Mouse (Mus musculus) Patski (cell line): ENCODE data around the gene Gm11032. TPM values are rescaled to one million over a fixed set of nuclear protein-coding genes. Genes with fewer than 3 reads are reported as not detected.
A peak's percentile ranks its signal among the peaks of the same experiment; 100 is the strongest.

Experiments
- ATAC-seq: fragments of 100-300 bp; one replicate; pipeline ENCODE4 v1.8.0; 2021
- CTCF ChIA-PET: fragments of 350-600 bp; sonication (Branson Sonifier 250); formaldehyde crosslinking; loops from one replicate; lab custom pipeline; 2022; ENCODE audit warnings: inconsistent platforms; lab: Charles Lee
- POLR2A ChIA-PET: fragments of 350-600 bp; sonication (Branson Sonifier 250); formaldehyde crosslinking; loops from one replicate; lab custom pipeline; 2022; ENCODE audit warnings: antibody characterized with exemption, inconsistent platforms; lab: Charles Lee
- DNase-seq: peaks from one replicate; pipeline ENCODE4 v3.0.0-alpha.2; 2011; ENCODE audit warnings: low read depth, low spot score
- H3K27me3 ChIP-seq: fragments of 371-371 bp; one replicate; pipeline ENCODE4 v1.5.1; 2021
- CTCF ChIP-seq: fragments of 100-300 bp; IDR thresholded peaks from one replicate; pipeline ENCODE4 v1.5.1; 2021
- in situ Hi-C: fragments of 300-500 bp; cut with MboI; formaldehyde crosslinking; loops from 3 replicates; pipeline ENCODE4 v1.11.1; 2018; ENCODE audit warnings: low pct_unique_long_range_greater_than_20kb, mixed read lengths
- polyA plus RNA-seq: library from polyadenylated mRNA; unstranded; gene quantifications from one replicate; pipeline ENCODE4 v1.2.3, GENCODE M21; 2021

Gene Gm11032
- polyA plus RNA-seq, 1 experiment from 2014 or later: not detected

DNA sequence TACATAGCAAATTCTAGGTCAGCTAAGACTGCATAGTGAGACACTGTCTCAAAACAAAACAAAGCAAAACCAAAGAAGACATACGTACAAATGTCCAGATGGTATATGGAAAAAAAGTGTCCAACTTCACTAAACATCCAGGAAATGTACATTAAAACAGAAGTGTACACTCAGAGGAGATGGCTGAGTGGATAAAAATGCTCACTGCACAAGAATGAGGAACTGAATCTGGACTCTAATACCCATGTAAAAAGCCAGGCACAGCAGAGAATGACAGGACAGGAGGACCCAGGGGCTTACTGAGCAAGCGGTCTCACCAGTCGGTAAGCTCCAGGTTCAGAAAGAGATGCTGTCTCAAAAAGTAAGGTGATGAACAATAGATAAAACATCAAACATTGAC is 20.0 kb upstream of the Gm11032 start:
- TF ChIP-seq CTCF: no peak
- H3K27me3 ChIP-seq: peaks cover 6% of the 10 kb centered on the region
- no peak for DNase-seq
- ChIA-PET CTCF (no interaction called here), POLR2A (interaction anchor here (0.7 kb wide), 1 partner anchor 121 kb away, joined by 3 read pairs; no protein-coding TSS in a partner anchor)
- no peak for ATAC-seq
- in situ Hi-C loops: loop anchor here (5.0 kb wide), 1 partner anchor 37 kb away; the partner anchor contains the start of gene Ascc2

DNA sequence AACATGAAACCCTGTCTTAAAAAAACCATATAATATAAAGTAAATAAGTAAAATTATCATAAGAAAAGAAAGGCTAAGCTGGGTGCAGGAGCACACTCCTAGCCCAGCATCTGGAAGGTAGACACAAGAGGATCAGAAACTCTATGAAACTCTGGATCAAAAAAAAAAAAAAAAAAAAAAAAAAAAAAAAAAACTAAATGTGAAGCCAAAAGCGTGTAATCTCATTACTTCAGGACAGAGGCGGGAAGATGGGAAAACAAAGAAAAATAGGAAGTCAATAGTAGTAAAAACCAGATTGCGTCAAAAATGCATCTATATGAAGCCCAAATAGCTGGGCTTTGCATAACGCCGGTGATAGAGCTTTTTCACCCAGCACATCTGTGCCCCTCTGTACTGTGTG is 18.0 kb upstream of the Gm11032 start:
- no peak for TF ChIP-seq CTCF
- in situ Hi-C loops: no loop called here
- POLR2A ChIA-PET: no interaction called here
- CTCF ChIA-PET: no interaction called here
- DNase-seq (no peak), ATAC-seq (no peak)
- peaks cover 6% of the 10 kb centered on the region for H3K27me3 ChIP-seq

DNA sequence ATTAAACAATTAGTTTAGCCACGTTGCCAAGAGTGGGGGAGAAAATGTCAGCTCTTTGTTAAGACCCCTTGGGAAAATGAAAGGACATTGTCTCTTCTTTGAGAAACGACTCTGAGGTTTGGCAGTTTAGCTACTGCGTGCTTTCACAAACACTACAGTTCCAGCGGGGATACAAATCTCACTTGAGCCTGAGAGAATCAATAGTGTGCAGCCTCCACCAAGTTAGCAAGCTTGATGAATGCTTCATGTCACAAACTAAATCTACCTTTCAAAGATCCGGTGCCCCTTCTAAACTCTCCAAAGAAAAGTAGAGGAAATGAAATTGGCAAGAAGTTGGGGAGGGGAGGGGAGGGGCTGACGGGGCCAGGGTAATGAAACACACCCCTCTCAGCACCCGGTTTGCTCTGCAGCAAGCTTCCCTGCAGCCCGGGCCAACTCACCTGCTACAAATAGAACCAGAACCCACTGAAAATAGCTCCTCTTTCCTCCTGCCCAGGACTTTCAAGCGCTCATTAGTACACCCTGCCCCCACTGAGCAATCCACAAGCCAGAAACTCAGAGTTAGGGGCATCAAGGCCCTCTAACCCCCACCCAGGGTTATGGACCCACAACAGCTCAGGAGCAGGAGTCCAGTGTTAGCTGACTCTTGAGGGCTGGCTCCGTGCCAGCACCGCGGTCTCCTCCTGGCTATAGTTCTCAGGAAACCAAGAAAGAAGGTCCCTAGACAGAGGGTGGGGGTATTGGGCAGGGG is 17.0 kb upstream of the Gm11032 start:
- CTCF ChIA-PET: interaction anchor here (0.9 kb wide), 1 partner anchor 20 kb away, joined by 4 read pairs; no protein-coding TSS in a partner anchor
- in situ Hi-C loops: no loop called here
- POLR2A ChIA-PET: no interaction called here
- H3K27me3 ChIP-seq: peaks cover 6% of the 10 kb centered on the region
- TF ChIP-seq CTCF: no peak
- ATAC-seq: no peak
- DNase-seq: no peak

DNA sequence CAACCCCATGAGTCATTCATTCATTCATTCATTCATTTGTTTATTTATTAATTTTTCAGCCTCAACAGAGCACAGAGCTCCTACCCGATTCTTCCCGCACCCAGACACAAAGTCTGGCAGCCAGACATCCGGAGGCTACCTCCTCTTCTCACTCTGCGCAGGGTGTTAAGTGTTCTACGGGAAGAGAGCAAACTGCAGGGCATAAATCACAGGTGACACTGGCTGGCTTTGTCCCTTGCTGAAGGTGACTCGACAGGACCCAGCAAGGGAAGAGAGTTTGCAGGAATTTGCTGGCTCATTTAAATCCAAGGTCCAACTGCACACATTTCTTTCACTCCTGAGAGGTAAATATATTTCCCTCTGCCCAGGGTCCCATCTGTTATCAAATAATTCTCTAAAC is 15.4 kb upstream of the Gm11032 start:
- in situ Hi-C loops: no loop called here
- DNase-seq (no peak), ATAC-seq (no peak)
- ChIA-PET CTCF (interaction anchor here (0.9 kb wide), 1 partner anchor 8 kb away, joined by 3 read pairs; no protein-coding TSS in a partner anchor), POLR2A (no interaction called here)
- no peak for TF ChIP-seq CTCF
- H3K27me3 ChIP-seq: peaks cover 9% of the 10 kb centered on the region

DNA sequence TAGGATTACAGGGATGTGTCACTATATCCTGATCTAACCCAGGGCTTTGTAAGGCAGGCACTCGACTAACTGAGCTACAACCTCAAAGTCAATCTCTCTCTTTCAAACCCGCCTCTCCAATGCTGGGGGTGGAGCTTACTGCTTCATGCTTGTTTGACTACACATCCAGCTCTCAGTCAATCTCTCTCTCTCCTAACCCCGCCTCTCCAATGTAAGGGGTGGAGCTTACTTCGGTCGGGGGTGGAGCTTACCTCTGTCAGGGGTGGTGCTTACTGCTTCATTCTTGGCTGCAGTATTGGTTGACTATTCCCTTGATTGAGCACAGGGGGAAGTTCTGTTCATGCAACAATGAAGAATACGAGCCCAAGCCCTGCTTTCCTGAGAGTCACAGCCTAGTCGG is 14.5 kb upstream of the Gm11032 start:
- CTCF ChIA-PET: interaction anchor here (0.6 to 0.9 kb wide), 2 partner anchors 9 to 346 kb away, joined by 3 read pairs; no protein-coding TSS in a partner anchor
- in situ Hi-C loops: no loop called here
- H3K27me3 ChIP-seq: peaks cover 11% of the 10 kb centered on the region
- TF ChIP-seq CTCF: no peak
- DNase-seq (no peak), ATAC-seq (no peak)
- POLR2A ChIA-PET: no interaction called here

DNA sequence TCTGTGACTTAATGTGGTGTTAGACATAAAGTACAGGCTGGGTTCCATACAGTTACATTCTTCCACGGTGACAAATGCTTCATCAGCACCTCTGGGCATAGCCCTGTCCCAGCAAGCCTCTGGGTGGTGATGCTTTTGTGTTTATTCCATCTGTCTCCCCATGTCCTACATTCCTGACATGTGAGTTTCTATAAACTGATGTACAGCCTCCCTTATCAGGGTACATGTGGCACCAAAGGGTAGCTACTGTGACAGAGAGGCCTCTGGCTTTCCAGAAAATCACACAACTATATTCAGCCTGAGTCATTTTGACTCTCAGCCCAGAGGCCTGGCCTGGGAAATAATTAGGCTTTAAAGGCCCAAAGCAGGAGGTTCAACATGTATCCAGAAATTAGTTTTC is 13.3 kb upstream of the Gm11032 start:
- no peak for TF ChIP-seq CTCF
- ATAC-seq: peak; percentile 31
- in situ Hi-C loops: no loop called here
- no peak for DNase-seq
- CTCF ChIA-PET: no interaction called here
- peaks cover 10% of the 10 kb centered on the region for H3K27me3 ChIP-seq
- POLR2A ChIA-PET: interaction anchor here (1.3 to 2.0 kb wide), 2 partner anchors 11 to 13 kb away, joined by 3 to 6 read pairs; partner anchors contain the start of genes Gm11032 and Mtmr3

DNA sequence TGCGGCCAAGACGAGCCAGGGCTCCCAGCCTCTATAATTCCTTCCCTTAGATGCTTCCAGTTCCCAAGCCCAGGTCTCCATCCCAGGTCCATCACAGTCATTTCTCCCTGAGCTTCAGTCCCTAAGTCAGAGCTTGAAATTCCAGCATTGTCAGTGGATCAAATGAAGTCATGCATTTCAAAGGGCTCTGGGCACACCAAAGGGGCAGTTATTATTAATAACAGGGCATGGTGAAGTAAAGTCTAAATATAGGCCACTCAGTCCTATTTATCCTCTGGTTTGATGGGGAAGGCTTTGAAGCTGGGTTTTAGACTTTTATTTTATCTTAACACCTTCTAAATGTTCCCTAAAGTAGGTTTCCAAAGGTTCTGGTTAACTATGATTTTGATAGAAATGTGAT is 8.0 kb upstream of the Gm11032 start:
- TF ChIP-seq CTCF: no peak
- CTCF ChIA-PET: interaction anchor here (1.1 to 1.3 kb wide), 2 partner anchors 11 to 19 kb away, joined by 3 to 5 read pairs; no protein-coding TSS in a partner anchor
- peaks cover 19% of the 10 kb centered on the region for H3K27me3 ChIP-seq
- in situ Hi-C loops: no loop called here
- POLR2A ChIA-PET: interaction anchor here (0.5 to 0.6 kb wide), 2 partner anchors 45 to 257 kb away, joined by 3 read pairs; no protein-coding TSS in a partner anchor
- ATAC-seq (no peak), DNase-seq (no peak)

DNA sequence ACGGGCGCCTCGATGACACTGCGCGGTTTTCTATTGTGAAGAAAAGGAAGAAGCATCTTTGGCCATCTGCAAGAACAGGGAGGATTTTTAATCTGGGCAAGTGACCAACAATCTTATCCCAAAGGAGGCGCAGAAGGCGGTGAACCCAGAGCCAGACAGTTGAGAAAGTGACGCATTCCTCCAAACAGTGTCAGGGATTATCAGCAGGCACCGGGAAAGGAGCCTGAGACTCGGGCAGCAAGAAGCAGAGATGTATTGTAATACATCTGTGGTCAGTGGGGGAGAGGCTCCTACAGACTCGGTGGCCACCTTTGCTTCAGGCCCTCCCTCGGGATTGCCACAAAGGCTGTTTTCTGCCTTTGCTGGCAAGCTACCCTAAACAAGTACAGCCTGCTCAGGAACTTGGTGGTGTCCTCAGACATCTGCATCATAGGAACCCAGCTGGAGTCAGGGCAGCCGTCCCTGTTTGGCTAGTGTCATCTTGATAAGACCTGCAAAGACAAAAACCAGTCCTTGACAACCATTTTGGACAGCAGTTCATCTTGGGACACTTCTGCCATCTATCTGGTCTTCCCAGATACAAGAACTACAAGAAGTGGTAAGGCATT is 738 bp downstream of the Gm11032 start:
- ChIA-PET POLR2A (no interaction called here), CTCF (no interaction called here)
- no peaks in the 10 kb centered on the region for H3K27me3 ChIP-seq
- no peak for TF ChIP-seq CTCF
- ATAC-seq (no peak), DNase-seq (no peak)
- in situ Hi-C loops: no loop called here

DNA sequence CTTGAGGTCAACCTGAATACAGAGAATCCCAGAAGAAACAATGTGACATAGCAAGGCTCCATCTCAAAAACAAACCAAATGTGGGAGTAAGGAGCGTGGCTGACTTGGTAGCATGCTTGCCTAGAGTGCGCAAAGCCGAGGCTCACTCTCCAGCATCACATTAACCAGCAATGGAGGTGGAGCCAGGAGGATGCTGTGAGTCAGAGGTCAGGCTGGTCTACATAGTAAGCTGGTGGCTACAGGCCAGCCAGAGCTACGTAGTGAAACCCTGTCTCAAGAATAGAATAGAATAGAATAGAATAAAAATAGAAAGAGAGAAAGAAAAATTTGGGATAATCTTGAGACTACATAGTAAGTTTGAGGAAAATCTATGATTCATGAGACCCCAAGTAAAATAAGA is 2.0 kb downstream of the Gm11032 start:
- H3K27me3 ChIP-seq: no peaks in the 10 kb centered on the region
- no peak for DNase-seq
- ChIA-PET CTCF (interaction anchor here (1.2 to 1.7 kb wide), 3 partner anchors 10 to 31 kb away, joined by 3 to 5 read pairs (median 4); no protein-coding TSS in a partner anchor), POLR2A (no interaction called here)
- in situ Hi-C loops: no loop called here
- ATAC-seq: no peak
- no peak for TF ChIP-seq CTCF

DNA sequence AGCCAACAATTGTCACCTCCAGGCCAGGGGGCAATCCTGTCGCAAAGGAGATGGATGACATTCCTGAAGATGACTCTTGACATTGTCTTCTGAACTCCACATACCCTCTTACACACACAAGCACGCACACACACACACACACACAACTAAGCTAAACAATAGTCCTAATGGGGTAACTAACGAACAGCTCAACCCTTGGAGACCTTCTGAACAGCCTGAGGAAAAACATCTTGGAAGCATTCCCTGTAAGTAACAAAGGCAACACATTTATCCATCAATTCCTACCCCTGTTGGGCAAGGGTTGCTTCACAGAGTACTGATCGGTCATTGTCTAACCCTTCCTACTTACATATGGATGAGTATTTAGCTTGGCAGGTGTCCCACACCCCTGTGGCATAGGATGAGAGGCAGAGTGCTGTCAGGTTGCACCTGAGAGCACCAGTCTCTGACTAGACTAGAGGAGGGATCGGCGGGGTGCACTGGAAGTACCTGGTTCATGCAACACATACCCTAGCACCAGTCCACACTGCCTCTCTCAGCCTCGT is 2.6 kb downstream of the Gm11032 start:
- in situ Hi-C loops: no loop called here
- ATAC-seq (no peak), DNase-seq (no peak)
- CTCF ChIA-PET: interaction anchor here (1.2 to 1.7 kb wide), 4 partner anchors 11 to 31 kb away, joined by 3 to 5 read pairs (median 4); no protein-coding TSS in a partner anchor
- no peak for TF ChIP-seq CTCF
- no peaks in the 10 kb centered on the region for H3K27me3 ChIP-seq
- POLR2A ChIA-PET: no interaction called here
